Mouse (Mus musculus) hindbrain, postnatal 0 days (tissue): Measurements from ENCODE around the gene A930009A15Rik. TPM values are rescaled to one million over a fixed set of nuclear protein-coding genes. Genes with fewer than 3 reads are reported as not detected.

Experiments
- ATAC-seq: fragments of 200-750 bp; cut with Nextera tagmentation; 2 replicates; pipeline ENCODE4 v1.8.0; 2017; ENCODE audit warnings: mild to moderate bottlenecking, moderate TSS enrichment, moderate library complexity
- DNase-seq: peaks from one replicate; pipeline ENCODE4 v3.0.0-alpha.2; 2015; ENCODE audit warnings: low spot score
- H3K27ac ChIP-seq: fragments of 300-500 bp; sonication (generic); 2 replicates; pipeline ENCODE4 v1.5.1; 2014; ENCODE audit warnings: mild to moderate bottlenecking
- H3K27me3 ChIP-seq: fragments of 300-500 bp; sonication (generic); 2 replicates; pipeline ENCODE4 v1.6.1; 2014; ENCODE audit warnings: low read length, mixed read lengths; ENCODE audit not compliant: insufficient read depth
- H3K36me3 ChIP-seq: fragments of 300-500 bp; sonication (generic); 2 replicates; pipeline ENCODE4 v1.6.1; 2014; ENCODE audit warnings: low read length, mixed read lengths; ENCODE audit not compliant: insufficient read depth
- H3K4me1 ChIP-seq: fragments of 300-500 bp; sonication (generic); 2 replicates; pipeline ENCODE4 v1.6.1; 2014; ENCODE audit warnings: antibody characterized with exemption, low read length, mixed read lengths; ENCODE audit not compliant: insufficient read depth
- H3K4me2 ChIP-seq: fragments of 300-500 bp; sonication (generic); 2 replicates; pipeline ENCODE4 v1.6.1; 2014; ENCODE audit warnings: low read depth, mild to moderate bottlenecking, low read length, moderate library complexity, mixed read lengths
- H3K4me3 ChIP-seq: fragments of 300-500 bp; sonication (generic); 2 replicates; pipeline ENCODE4 v1.5.1; 2014; ENCODE audit warnings: low read length
- H3K9ac ChIP-seq: fragments of 300-500 bp; sonication (generic); replicated peaks from 2 replicates; pipeline ENCODE4 v1.6.1; 2014; ENCODE audit warnings: mild to moderate bottlenecking, low read length, moderate library complexity, mixed read lengths
- H3K9me3 ChIP-seq: fragments of 300-500 bp; sonication (generic); 2 replicates; pipeline ENCODE4 v1.6.1; 2016; ENCODE audit warnings: low read length, mixed read lengths
- CTCF ChIP-seq: IDR thresholded peaks from 2 replicates; pipeline ENCODE4 v1.5.1; 2016; ENCODE audit warnings: antibody characterized with exemption, control low read depth, low read depth
- WGBS: fragments of 180-500 bp; shearing (Covaris S2); extraction: QIAGEN DNeasy Blood & Tissue Kit; methylation state at CpG from one replicate; pipeline ENCODE4 v1.1.7; 2014; 5-methylcytosine and 5-hydroxymethylcytosine counted together
- polyA plus RNA-seq: library from polyadenylated mRNA; unstranded; fragments of >200 nt; fragmentation: Nextera tagmentation; extraction: Ambion mirVana; gene quantifications from 2 replicates; pipeline ENCODE4 v1.2.1, GENCODE M21; 2015
- total RNA-seq: library from RNA; depleted of rRNA; stranded (reverse); fragments of >200 nt; gene quantifications from 2 replicates; pipeline ENCODE4 v1.2.3, GENCODE M21; 2014

A930009A15Rik gene
- total and polyA plus RNA-seq, 2 experiments from 2014 or later, result 4.0 TPM; not detected in 1

- H3K27ac ChIP-seq, result no peak overlapping the region
- DNase-seq (peak; percentile 51), ATAC-seq (peak; percentile 70)
- no peak for TF ChIP-seq CTCF
- peak overlapping the region; percentile 68 for H3K4me3 ChIP-seq
- H3K9ac ChIP-seq, result peak overlapping the region; percentile 49
- H3K36me3 ChIP-seq, result no peaks in the 10 kb centered on the region
- no peaks in the 10 kb centered on the region for H3K9me3 ChIP-seq
- H3K4me2 ChIP-seq, result peak overlapping the region; percentile 100
- 0 out of 2 replicates have a peak, but pooled peaks cover 5% of the 10 kb centered on the region for H3K4me1 ChIP-seq
- H3K27me3 ChIP-seq, result peaks cover 17% of the 10 kb centered on the region; the same call in 1 of the 2 replicates
- WGBS, result under 1% methylated on average over 41 of the region's 41 CpGs
Measured at GRCm38 (mm10) chr10:115586246-115587231, 16.8 kb downstream of the A930009A15Rik start.

GRCm38 (mm10) chr10:115587301-115587969 lies 17.6 kb downstream of the A930009A15Rik start, which contains the start of gene Lgr5:
Gene Lgr5, minus strand, starts transcription at chr10:115587780.
- H3K4me2 ChIP-seq, result peak within 1 kb of the TSS; percentile 100
- DNase-seq (peak; percentile 81), ATAC-seq (peak; percentile 89)
- 0% methylated on average over 41 of the region's 47 CpGs for WGBS
- no peaks in the 10 kb centered on the region for H3K36me3 ChIP-seq
- H3K9me3 ChIP-seq, result no peaks in the 10 kb centered on the region
- H3K4me3 ChIP-seq, result peak within 1 kb of the TSS; percentile 68
- H3K27ac ChIP-seq, result no peak within 1 kb of the TSS
- peak within 1 kb of the TSS; percentile 49 for H3K9ac ChIP-seq
- H3K4me1 ChIP-seq, result 0 out of 2 replicates have a peak, but pooled peaks cover 5% of the 10 kb centered on the region
- TF ChIP-seq CTCF, result peak; percentile 66
- H3K27me3 ChIP-seq, result peaks cover 17% of the 10 kb centered on the region; the same call in 1 of the 2 replicates

GRCm38 (mm10) chr10:115587979-115588378 lies 18.2 kb downstream of the A930009A15Rik start:
- no peaks in the 10 kb centered on the region for H3K9me3 ChIP-seq
- no peak for DNase-seq
- no peak overlapping the region for H3K27ac ChIP-seq
- 0 out of 2 replicates have a peak, but pooled peaks cover 5% of the 10 kb centered on the region for H3K4me1 ChIP-seq
- ATAC-seq, result no peak
- under 1% methylated on average over 7 of the region's 7 CpGs for WGBS
- H3K4me3 ChIP-seq, result peak overlapping the region; percentile 68
- H3K36me3 ChIP-seq, result no peaks in the 10 kb centered on the region
- H3K9ac ChIP-seq, result peak overlapping the region; percentile 49
- no peak for TF ChIP-seq CTCF
- peak overlapping the region; percentile 100 for H3K4me2 ChIP-seq
- H3K27me3 ChIP-seq, result peaks cover 17% of the 10 kb centered on the region; the same call in 1 of the 2 replicates

- Histone ChIP-seq H3K4me3 (no peak overlapping the region), H3K27me3 (0 out of 2 replicates have a peak, but pooled peaks cover 4% of the 10 kb centered on the region), H3K36me3 (no peaks in the 10 kb centered on the region), H3K4me2 (peak overlapping the region; percentile 39), H3K9ac (no peak overlapping the region), H3K4me1 (no peaks in the 10 kb centered on the region), H3K9me3 (no peaks in the 10 kb centered on the region), H3K27ac (no peak overlapping the region)
- DNase-seq, result peak; percentile 63
- ATAC-seq, result peak; percentile 67; the same call in 1 of the 2 replicates
- 18% methylated on average over 11 of the region's 11 CpGs for WGBS
- TF ChIP-seq CTCF, result no peak
Measured at GRCm38 (mm10) chr10:115593221-115593620, 23.4 kb downstream of the A930009A15Rik start.

DNA sequence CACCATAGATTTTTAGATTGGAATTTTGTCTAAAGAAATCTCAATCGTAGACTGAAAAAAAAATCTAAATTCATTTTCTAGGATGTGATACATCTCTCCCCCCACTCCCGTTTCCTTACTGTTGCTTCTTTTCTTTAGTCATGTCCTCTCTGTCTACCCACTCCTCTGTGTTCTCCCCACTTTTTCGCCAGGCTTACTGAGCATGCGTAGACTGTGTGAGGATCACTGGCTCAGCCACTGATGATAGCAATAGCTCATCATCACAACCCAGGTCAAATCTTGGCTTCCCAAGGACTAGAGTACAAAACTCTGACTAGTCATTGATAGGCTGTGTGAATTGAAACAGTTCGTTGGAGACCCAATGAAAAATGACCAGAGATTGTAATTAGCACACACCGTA lies 23.9 kb downstream of the A930009A15Rik start:
- peak overlapping the region; percentile 39; the same call in 1 of the 2 replicates for H3K4me2 ChIP-seq
- WGBS, result 75% methylated on average over 6 of the region's 6 CpGs
- DNase-seq (no peak), ATAC-seq (0 out of 2 replicates have a peak, but pooled peaks have one; percentile 40)
- no peaks in the 10 kb centered on the region for H3K9me3 ChIP-seq
- 0 out of 2 replicates have a peak, but pooled peaks cover 4% of the 10 kb centered on the region for H3K27me3 ChIP-seq
- H3K27ac ChIP-seq, result no peak overlapping the region
- H3K9ac ChIP-seq, result no peak overlapping the region
- no peak overlapping the region for H3K4me3 ChIP-seq
- H3K4me1 ChIP-seq, result no peaks in the 10 kb centered on the region
- no peak for TF ChIP-seq CTCF
- no peaks in the 10 kb centered on the region for H3K36me3 ChIP-seq

GRCm38 (mm10) chr10:115595748-115596147 lies 26.0 kb downstream of the A930009A15Rik start:
- ATAC-seq, result no peak
- no peak for DNase-seq
- no peak for TF ChIP-seq CTCF
- Histone ChIP-seq H3K4me1 (no peaks in the 10 kb centered on the region), H3K27ac (no peak overlapping the region), H3K4me3 (no peak overlapping the region), H3K9me3 (no peaks in the 10 kb centered on the region), H3K9ac (no peak overlapping the region), H3K4me2 (no peak overlapping the region), H3K27me3 (no peaks in the 10 kb centered on the region), H3K36me3 (no peaks in the 10 kb centered on the region)
- WGBS, result 100% methylated on average over 1 of the region's 1 CpGs
